Mouse (Mus musculus): ENCODE measurements at regions not wholly inside any gene's neighbourhood (a gene's known extent, or its start where the extent isn't known, plus 50 kb on each side); places are given as distances from the start of the nearest gene placed in this dataset.

GRCm38 (mm10) chr15:68428444-68429228 is 1927.9 kb upstream of the Lrrc6 start:
- TF ChIP-seq POLR2A (IDR thresholded peaks at IDR 0.05; ENCODE audit: control insufficient read depth, extremely low read depth, insufficient read depth, low read length, poor library complexity): no peak
- no peak for TF ChIP-seq CTCF (IDR thresholded peaks at IDR 0.05; ENCODE audit: borderline replicate concordance, control insufficient read depth, extremely low read depth, insufficient read depth, low read length, poor library complexity)
